Mouse (Mus musculus) E14TG2a.4 (cell line): ENCODE measurements at regions not wholly inside any gene's neighbourhood (a gene's known extent, or its start where the extent isn't known, plus 50 kb on each side); places are given as distances from the start of the nearest gene placed in this dataset.

ENCODE experiments used
- H3K27me3 ChIP-seq: 2 replicates; pipeline ENCODE4 v1.6.1; 2014; ENCODE audit warnings: low read length, control low read depth; ENCODE audit not compliant: insufficient read depth
- H3K36me3 ChIP-seq: 2 replicates; pipeline ENCODE4 v1.6.1; 2014; ENCODE audit warnings: low read length, control low read depth; ENCODE audit not compliant: insufficient read depth
- H3K4me1 ChIP-seq: replicated peaks from 2 replicates; pipeline ENCODE4 v1.6.1; 2014; ENCODE audit warnings: low read depth, low read length, control low read depth
- H3K4me3 ChIP-seq: replicated peaks from 2 replicates; pipeline ENCODE4 v1.5.1; 2014; ENCODE audit warnings: mild to moderate bottlenecking, low read length
- H3K9me3 ChIP-seq: 2 replicates; pipeline ENCODE4 v1.6.1; 2014; ENCODE audit warnings: low read length, control low read depth
- CTCF ChIP-seq: conservative IDR thresholded peaks from 2 replicates; pipeline ENCODE4 v1.5.1; 2014; ENCODE audit warnings: low read length
- NANOG ChIP-seq: IDR thresholded peaks from 2 replicates; pipeline ENCODE4 v1.6.1; 2014; ENCODE audit warnings: borderline replicate concordance, low read length, mixed read lengths
- POU5F1 ChIP-seq: IDR thresholded peaks from 2 replicates; pipeline ENCODE4 v1.6.1; 2014; ENCODE audit warnings: low read length, borderline replicate concordance

- Histone ChIP-seq H3K36me3 (no peaks in the 10 kb centered on the region), H3K9me3 (no peaks in the 10 kb centered on the region), H3K27me3 (no peaks in the 10 kb centered on the region), H3K4me3 (no peak overlapping the region), H3K4me1 (no peaks in the 10 kb centered on the region)
- no peak for TF ChIP-seq CTCF
- TF ChIP-seq NANOG, result no peak
- no peak for TF ChIP-seq POU5F1
Measured at GRCm38 (mm10) chr9:79310591-79310990, 408.0 kb downstream of the Col12a1 start.

DNA sequence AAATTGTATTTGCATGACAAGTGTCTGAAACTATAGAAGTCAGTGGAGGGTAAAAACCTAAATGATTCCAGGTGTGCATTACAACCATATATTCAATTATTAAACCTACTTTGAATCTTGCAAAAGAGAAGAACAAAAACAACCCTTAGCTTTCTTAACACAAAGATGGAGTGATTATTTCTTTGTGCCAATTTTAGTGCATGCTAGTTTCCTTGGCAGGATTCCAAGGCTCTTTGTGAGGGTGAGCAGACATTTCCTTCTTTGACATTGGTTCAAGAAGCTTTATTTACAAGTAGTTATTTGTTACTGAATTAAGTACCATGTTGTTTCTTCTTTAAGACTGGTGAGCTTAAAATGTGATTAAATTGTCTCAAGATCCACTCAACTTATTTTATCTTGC is 401.2 kb downstream of the Col12a1 start:
- Histone ChIP-seq H3K4me3 (no peak overlapping the region), H3K36me3 (no peaks in the 10 kb centered on the region), H3K4me1 (no peaks in the 10 kb centered on the region), H3K27me3 (no peaks in the 10 kb centered on the region), H3K9me3 (no peaks in the 10 kb centered on the region)
- TF ChIP-seq CTCF, result no peak
- no peak for TF ChIP-seq POU5F1
- no peak for TF ChIP-seq NANOG

DNA sequence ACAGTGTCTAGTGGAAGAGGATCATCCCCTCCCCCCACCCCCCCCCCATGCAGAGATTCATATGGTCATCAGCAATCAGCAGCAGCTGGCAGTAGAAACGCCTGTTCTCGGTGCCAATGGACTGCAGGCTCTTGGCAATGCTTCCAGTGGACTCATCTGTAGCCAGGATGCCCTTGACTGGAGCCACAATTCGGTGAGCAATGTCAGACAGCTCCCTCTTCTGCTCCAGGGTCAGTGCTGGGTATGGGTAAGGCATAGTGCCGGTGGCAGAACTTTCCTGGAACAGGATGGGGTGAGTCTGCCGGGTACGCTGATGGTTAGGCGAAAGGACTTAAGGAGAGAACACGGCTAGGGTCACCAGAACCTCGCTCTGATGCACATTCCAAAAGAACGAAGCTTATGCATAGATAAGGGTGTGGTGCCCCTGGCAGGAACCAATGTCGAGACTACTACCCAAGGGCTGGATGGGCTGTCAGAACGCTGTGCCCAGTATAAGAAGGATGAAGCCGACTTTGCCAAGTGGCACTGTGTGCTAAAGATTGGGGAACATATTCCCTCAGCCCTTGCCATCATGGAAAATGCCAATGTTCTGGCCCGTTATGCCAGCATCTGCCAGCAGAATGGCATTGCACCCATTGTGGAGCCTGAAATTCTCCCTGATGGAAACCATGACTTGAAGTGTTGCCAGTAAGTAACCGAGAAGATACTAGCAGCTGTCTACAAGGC is 372.1 kb downstream of the Col12a1 start:
- 0 out of 2 replicates have a peak, but pooled peaks cover 3% of the 10 kb centered on the region for H3K4me1 ChIP-seq
- no peak for TF ChIP-seq NANOG
- TF ChIP-seq CTCF, result no peak
- no peak for TF ChIP-seq POU5F1
- peaks cover 8% of the 10 kb centered on the region; the same call in 1 of the 2 replicates for H3K9me3 ChIP-seq
- no peaks in the 10 kb centered on the region for H3K36me3 ChIP-seq
- peaks cover 17% of the 10 kb centered on the region for H3K27me3 ChIP-seq
- H3K4me3 ChIP-seq, result no peak overlapping the region

- Histone ChIP-seq H3K36me3 (no peaks in the 10 kb centered on the region), H3K4me1 (no peaks in the 10 kb centered on the region), H3K9me3 (no peaks in the 10 kb centered on the region), H3K4me3 (no peak overlapping the region), H3K27me3 (no peaks in the 10 kb centered on the region)
- TF ChIP-seq POU5F1 (no peak), CTCF (no peak), NANOG (no peak)
Measured at GRCm38 (mm10) chr9:79392020-79392419, 326.6 kb downstream of the Col12a1 start.

GRCm38 (mm10) chr9:79414989-79415388 is 303.6 kb downstream of the Col12a1 start:
- H3K4me1 ChIP-seq, result no peaks in the 10 kb centered on the region
- H3K4me3 ChIP-seq, result no peak overlapping the region
- H3K9me3 ChIP-seq, result no peaks in the 10 kb centered on the region
- TF ChIP-seq CTCF, result no peak
- no peak for TF ChIP-seq POU5F1
- no peak for TF ChIP-seq NANOG
- H3K27me3 ChIP-seq, result no peaks in the 10 kb centered on the region
- no peaks in the 10 kb centered on the region for H3K36me3 ChIP-seq

DNA sequence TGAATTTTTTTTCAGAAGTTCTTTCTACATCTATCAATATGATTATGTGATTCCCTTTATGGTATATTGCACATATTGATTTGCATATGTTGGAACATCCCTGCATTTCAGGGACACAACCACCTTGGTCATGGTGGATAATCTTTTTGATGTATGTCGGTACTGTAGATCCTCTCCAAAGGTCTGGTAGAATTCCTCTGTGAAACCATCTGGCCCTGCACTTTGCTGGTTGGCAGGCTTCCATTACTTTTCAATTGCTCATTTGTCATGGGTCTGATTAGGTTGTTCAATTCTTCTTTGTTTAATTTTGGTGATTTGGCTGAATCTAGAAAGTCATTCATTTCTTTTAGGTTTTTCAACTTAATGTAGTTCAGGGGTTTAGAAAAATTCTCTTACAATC is 288.2 kb downstream of the Col12a1 start:
- no peaks in the 10 kb centered on the region for H3K27me3 ChIP-seq
- no peak overlapping the region for H3K4me3 ChIP-seq
- H3K36me3 ChIP-seq, result no peaks in the 10 kb centered on the region
- peaks cover 16% of the 10 kb centered on the region for H3K9me3 ChIP-seq
- no peaks in the 10 kb centered on the region for H3K4me1 ChIP-seq
- TF ChIP-seq NANOG, result no peak
- no peak for TF ChIP-seq CTCF
- no peak for TF ChIP-seq POU5F1

GRCm38 (mm10) chr9:79437636-79438035 is 281.0 kb downstream of the Col12a1 start:
- Histone ChIP-seq H3K36me3 (no peaks in the 10 kb centered on the region), H3K4me1 (no peaks in the 10 kb centered on the region), H3K4me3 (no peak overlapping the region), H3K9me3 (peaks cover 1% of the 10 kb centered on the region; the same call in 1 of the 2 replicates), H3K27me3 (no peaks in the 10 kb centered on the region)
- TF ChIP-seq CTCF, result no peak

DNA sequence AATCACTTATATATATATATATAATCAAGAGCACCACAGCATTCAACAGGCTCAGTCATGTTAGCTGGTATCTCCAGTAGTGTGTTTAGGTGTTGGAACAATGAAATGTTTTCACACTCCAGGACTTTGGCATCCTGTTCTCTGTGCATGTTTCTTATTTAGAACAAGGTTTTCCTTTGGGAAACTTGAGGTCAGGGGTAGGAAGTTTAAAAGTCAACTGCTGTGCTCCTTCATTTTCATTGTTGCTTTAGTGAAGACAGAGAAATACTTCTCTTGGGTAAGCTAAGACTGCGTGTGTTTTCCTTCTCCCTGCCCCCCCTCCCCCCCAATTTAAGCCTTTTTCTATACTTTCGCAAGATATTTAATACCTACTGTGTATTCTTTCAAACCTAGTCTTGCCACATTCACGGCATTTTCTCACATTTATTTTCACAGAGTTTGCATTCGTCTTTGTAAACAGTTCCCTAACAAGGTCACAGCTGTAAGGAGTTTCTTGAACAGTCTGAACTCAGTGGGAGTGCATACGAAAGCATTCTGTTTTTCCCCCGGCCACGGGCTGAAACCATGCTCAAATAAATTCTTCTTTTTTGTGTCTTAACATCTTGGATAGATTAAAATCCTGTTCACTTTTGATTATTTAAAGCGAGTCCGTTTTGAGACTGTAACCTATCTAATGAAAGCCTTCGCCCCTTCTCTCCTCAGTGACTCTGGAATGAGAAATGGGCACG is 279.2 kb downstream of the Col12a1 start:
- TF ChIP-seq NANOG (no peak), POU5F1 (no peak), CTCF (no peak)
- H3K4me1 ChIP-seq, result peaks cover 4% of the 10 kb centered on the region
- H3K36me3 ChIP-seq, result no peaks in the 10 kb centered on the region
- H3K4me3 ChIP-seq, result no peak overlapping the region
- H3K27me3 ChIP-seq, result no peaks in the 10 kb centered on the region
- no peaks in the 10 kb centered on the region for H3K9me3 ChIP-seq
